Mouse (Mus musculus) midbrain, embryonic 12.5 days (tissue): ENCODE measurements at regions not wholly inside any gene's neighbourhood (a gene's known extent, or its start where the extent isn't known, plus 50 kb on each side); places are given as distances from the start of the nearest gene placed in this dataset.

Experiments
- ATAC-seq: fragments of 200-750 bp; cut with Nextera tagmentation; 2 replicates; pipeline ENCODE4 v1.8.0; 2017; ENCODE audit warnings: low read depth, moderate TSS enrichment, moderate library complexity; ENCODE audit not compliant: low FRiP score
- H3K27ac ChIP-seq: fragments of 300-500 bp; sonication (generic); replicated peaks from 2 replicates; pipeline ENCODE4 v1.5.1; 2016; ENCODE audit warnings: mild to moderate bottlenecking
- H3K27me3 ChIP-seq: fragments of 300-500 bp; sonication (generic); 2 replicates; pipeline ENCODE4 v1.6.1; 2016; ENCODE audit warnings: mild to moderate bottlenecking
- H3K36me3 ChIP-seq: fragments of 300-500 bp; sonication (generic); 2 replicates; pipeline ENCODE4 v1.6.1; 2016
- H3K4me1 ChIP-seq: fragments of 300-500 bp; sonication (generic); 2 replicates; pipeline ENCODE4 v1.6.1; 2016
- H3K4me2 ChIP-seq: fragments of 300-500 bp; sonication (generic); replicated peaks from 2 replicates; pipeline ENCODE4 v1.6.1; 2016; ENCODE audit warnings: mild to moderate bottlenecking, moderate library complexity
- H3K4me3 ChIP-seq: fragments of 300-500 bp; sonication (generic); 2 replicates; pipeline ENCODE4 v1.5.1; 2016; ENCODE audit warnings: mild to moderate bottlenecking
- H3K9ac ChIP-seq: fragments of 300-500 bp; sonication (generic); replicated peaks from 2 replicates; pipeline ENCODE4 v1.6.1; 2016; ENCODE audit warnings: mild to moderate bottlenecking, moderate library complexity
- H3K9me3 ChIP-seq: fragments of 300-500 bp; sonication (generic); 2 replicates; pipeline ENCODE4 v1.6.1; 2016; ENCODE audit warnings: mild to moderate bottlenecking
- WGBS: fragments of 180-500 bp; shearing (Covaris S2); methylation state at CpG from one replicate; pipeline ENCODE4 v1.1.7; 2016; 5-methylcytosine and 5-hydroxymethylcytosine counted together

DNA sequence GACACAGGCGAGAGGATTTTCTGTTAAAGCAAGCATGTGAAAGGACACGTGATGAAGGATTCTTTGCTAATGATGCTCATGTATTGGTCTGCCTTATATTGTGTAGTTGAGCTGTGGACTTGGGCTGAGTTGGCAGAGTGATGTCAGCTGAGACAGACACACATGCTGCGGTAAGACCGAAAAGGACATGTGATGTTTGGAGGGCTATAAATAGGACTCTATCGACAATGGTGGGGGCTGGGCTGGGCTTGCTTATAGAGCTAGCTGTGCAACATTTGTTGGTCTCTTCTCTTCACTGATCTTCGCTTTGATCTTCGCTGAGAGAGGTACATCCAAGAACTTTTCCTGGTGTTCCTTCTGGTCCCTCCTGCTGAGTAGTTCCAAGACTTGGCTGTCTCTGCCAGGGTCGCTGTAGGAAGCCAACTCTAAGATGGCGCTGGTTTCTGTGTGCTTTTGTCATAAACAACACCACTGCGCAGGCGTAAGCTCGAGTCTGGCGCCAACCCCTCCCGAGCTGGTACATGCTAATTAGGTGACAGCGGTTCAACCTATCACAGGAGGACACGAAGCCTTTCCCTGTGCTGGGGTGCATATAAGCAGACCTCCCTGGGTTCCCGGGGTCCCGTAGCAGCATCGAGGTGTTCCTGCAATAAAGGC lies 145.8 kb upstream of the Tut7 start:
- ATAC-seq: no peak
- peaks cover 32% of the 10 kb centered on the region for H3K4me1 ChIP-seq
- H3K36me3 ChIP-seq: no peaks in the 10 kb centered on the region
- no peak overlapping the region for H3K4me2 ChIP-seq
- no peak overlapping the region for H3K9ac ChIP-seq
- H3K9me3 ChIP-seq: no peaks in the 10 kb centered on the region
- H3K4me3 ChIP-seq: no peak overlapping the region
- peaks cover 60% of the 10 kb centered on the region for H3K27me3 ChIP-seq
- no peak overlapping the region for H3K27ac ChIP-seq
- WGBS: 88% methylated on average over 19 of the region's 19 CpGs

DNA sequence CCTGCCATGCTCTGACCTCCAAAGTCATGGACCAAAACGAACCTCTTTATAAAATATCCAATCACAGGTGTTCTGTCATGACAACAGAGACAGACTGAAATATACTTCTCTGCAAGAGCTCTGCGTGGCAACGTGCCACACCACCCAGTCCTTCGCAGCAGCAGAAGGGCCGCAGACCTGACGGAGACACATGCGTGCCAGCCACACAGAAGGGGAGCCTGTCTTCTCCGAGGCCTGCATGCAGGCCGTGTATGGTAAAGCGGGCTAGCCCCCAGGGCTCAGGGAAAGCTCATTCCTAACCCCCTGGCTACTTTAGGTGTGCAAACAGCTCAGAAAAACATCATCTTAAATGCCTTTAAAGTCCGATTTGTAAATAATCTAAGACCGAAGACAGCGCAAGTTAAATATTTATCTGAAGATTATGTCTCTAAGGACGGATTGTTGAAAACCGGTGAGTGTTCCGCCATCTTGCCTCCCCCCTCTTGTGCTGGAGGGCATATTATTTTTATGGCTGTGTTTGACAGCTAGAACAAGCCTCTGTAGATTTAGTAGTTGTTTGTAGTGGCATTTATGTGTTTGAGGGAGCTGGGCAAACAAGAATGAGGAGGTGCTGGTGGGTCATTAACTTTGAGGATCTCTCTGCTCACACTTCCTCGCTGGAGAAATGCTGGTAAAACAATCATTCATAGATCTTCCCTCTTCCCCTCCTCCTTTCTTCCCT lies 143.7 kb upstream of the Tut7 start:
- 83% methylated on average over 17 of the region's 17 CpGs for WGBS
- H3K36me3 ChIP-seq: no peaks in the 10 kb centered on the region
- H3K4me2 ChIP-seq: no peak overlapping the region
- no peaks in the 10 kb centered on the region for H3K9me3 ChIP-seq
- H3K27me3 ChIP-seq: peaks cover 51% of the 10 kb centered on the region
- no peak overlapping the region for H3K27ac ChIP-seq
- H3K9ac ChIP-seq: no peak overlapping the region
- no peak for ATAC-seq
- H3K4me3 ChIP-seq: no peak overlapping the region
- peaks cover 26% of the 10 kb centered on the region for H3K4me1 ChIP-seq

DNA sequence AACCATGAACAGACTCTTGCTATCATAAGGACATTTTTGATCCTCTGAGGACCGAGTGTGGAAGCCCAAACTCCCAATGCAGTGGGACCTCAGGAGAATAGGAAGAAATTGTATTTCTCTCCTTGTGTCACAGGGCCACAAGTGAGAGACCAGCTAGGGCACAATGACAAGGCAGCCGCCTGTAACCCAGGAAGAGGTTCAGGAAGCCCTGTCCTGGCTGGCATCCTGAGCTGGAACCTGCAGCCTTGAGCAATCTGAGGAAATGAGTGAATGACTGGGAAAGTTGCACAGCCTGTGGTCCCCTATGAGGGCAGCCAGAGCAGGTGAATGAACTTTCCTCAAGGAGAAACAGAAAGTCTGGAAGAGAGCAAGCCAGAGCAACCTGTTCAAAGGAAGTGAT lies 142.0 kb upstream of the Tut7 start:
- 91% methylated on average over 2 of the region's 2 CpGs for WGBS
- Histone ChIP-seq H3K4me3 (no peak overlapping the region), H3K36me3 (no peaks in the 10 kb centered on the region), H3K9ac (no peak overlapping the region), H3K27ac (no peak overlapping the region), H3K27me3 (peaks cover 45% of the 10 kb centered on the region), H3K9me3 (no peaks in the 10 kb centered on the region), H3K4me1 (peaks cover 11% of the 10 kb centered on the region), H3K4me2 (no peak overlapping the region)
- ATAC-seq: no peak

DNA sequence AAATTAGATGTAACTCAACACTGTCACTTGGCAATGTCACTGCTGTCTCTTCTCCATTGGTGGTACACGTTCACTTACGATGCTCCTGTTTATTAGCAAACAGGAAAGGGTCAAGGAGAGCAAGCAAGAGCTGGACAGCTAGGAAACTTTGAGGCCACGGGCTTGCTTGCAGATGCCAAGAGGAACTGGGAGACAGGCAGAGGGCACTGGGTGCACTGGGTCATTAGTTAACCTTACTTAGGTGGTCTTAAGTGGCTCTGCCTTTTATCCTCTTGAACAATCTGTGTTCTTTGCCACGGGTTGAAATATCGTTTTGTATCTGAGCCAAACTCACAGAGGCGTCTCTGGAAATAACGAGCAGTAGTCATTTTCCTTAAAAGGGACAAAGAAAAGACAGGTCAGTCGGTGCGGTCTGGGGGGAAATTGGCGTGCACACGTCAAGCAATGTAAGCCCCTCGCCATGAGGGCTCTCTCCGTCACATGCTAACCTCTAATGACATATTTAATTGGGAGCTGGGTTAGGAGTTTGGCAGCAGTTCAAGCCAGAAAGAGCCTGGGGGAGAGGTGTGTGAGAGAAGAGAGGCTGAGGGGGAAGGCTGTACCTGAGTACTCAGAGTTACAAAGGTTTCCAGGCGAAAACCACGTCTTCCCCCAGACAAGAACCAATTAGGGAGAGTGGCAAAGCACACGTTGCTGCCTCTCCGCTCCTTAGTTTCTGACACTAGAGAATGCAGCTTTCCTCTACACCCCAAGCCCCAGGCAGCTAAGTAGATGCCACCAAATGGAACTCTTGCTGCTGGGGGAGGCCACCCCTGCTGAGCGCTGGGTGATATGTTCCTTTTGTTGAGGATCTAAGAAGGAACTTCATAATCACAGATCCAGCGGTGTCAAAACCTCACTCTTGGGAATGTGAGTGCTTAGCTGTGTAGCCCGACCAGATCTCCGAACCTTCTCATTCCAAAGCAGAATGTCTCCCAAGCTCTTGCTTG lies 140.0 kb upstream of the Tut7 start:
- Histone ChIP-seq H3K9me3 (no peaks in the 10 kb centered on the region), H3K4me3 (no peak overlapping the region), H3K4me1 (peaks cover 3% of the 10 kb centered on the region; the same call in 1 of the 2 replicates), H3K27me3 (peaks cover 25% of the 10 kb centered on the region), H3K36me3 (no peaks in the 10 kb centered on the region), H3K4me2 (no peak overlapping the region), H3K27ac (no peak overlapping the region), H3K9ac (no peak overlapping the region)
- WGBS: 78% methylated on average over 21 of the region's 21 CpGs
- ATAC-seq: peak; percentile 49; the same call in 1 of the 2 replicates

GRCm38 (mm10) chr13:59956441-59956840 lies 133.5 kb upstream of the Tut7 start:
- H3K27me3 ChIP-seq: no peaks in the 10 kb centered on the region
- WGBS: 56% methylated on average over 2 of the region's 2 CpGs
- H3K4me1 ChIP-seq: peaks cover 3% of the 10 kb centered on the region
- H3K9ac ChIP-seq: no peak overlapping the region
- no peaks in the 10 kb centered on the region for H3K9me3 ChIP-seq
- peak; percentile 97 for ATAC-seq
- H3K36me3 ChIP-seq: no peaks in the 10 kb centered on the region
- no peak overlapping the region for H3K4me2 ChIP-seq
- H3K27ac ChIP-seq: no peak overlapping the region
- no peak overlapping the region for H3K4me3 ChIP-seq

DNA sequence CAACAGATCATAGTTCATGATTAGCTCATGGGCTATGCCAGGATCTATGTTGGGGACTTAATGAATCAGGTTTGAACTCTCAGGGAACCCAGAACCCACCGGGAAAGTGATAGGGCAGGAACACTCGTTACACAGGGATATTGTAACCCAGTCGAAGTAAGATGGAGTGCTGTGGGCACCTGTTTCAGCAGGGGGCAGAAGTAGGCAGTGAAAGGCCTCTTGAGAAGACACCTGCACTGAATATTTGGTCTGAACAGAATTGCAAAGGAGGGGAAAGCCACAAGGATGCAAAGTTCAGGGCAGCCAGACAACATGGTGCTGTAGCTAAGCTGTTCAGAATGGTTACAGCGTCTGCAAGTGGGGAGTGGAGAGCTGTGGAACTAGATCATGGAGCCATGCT lies 129.9 kb upstream of the Tut7 start:
- 74% methylated on average over 4 of the region's 4 CpGs for WGBS
- H3K9me3 ChIP-seq: no peaks in the 10 kb centered on the region
- no peak overlapping the region for H3K4me3 ChIP-seq
- H3K4me1 ChIP-seq: peaks cover 9% of the 10 kb centered on the region
- ATAC-seq: no peak
- no peak overlapping the region for H3K9ac ChIP-seq
- H3K4me2 ChIP-seq: no peak overlapping the region
- peaks cover 4% of the 10 kb centered on the region; the same call in 1 of the 2 replicates for H3K27me3 ChIP-seq
- H3K27ac ChIP-seq: no peak overlapping the region
- no peaks in the 10 kb centered on the region for H3K36me3 ChIP-seq

DNA sequence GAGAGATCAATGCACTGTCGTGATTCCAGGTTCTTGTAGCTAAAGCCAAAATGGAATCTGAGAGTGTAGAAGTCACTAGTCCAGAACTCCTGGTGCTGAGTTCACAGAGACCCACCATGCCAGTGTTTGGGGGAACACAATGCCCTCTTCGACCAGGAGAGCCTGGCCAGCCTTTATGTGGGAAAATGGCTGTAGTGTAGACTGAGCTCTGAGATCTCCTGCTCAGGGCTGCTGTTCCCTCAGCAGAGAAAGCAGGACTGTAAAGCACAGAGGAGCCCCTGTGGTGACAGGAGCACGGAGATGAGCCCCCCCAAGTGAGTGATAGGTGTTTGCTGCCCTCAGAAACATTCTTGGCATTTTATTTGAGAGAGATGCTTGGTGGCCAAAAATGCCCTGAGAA lies 129.2 kb upstream of the Tut7 start:
- H3K27ac ChIP-seq: no peak overlapping the region
- WGBS: 68% methylated on average over 3 of the region's 3 CpGs

GRCm38 (mm10) chr13:59950281-59950680 lies 127.3 kb upstream of the Tut7 start:
- H3K9me3 ChIP-seq: no peaks in the 10 kb centered on the region
- peaks cover 4% of the 10 kb centered on the region; the same call in 1 of the 2 replicates for H3K27me3 ChIP-seq
- H3K4me3 ChIP-seq: no peak overlapping the region
- H3K4me1 ChIP-seq: peaks cover 9% of the 10 kb centered on the region
- ATAC-seq: no peak
- no peak overlapping the region for H3K9ac ChIP-seq
- no peaks in the 10 kb centered on the region for H3K36me3 ChIP-seq
- no peak overlapping the region for H3K27ac ChIP-seq
- WGBS: 88% methylated on average over 3 of the region's 3 CpGs
- no peak overlapping the region for H3K4me2 ChIP-seq

More for the DNA sequence above, 129.2 kb upstream of the Tut7 start:
- Histone ChIP-seq H3K27me3 (peaks cover 4% of the 10 kb centered on the region; the same call in 1 of the 2 replicates), H3K9ac (no peak overlapping the region), H3K4me3 (no peak overlapping the region), H3K4me1 (peaks cover 9% of the 10 kb centered on the region), H3K4me2 (no peak overlapping the region), H3K9me3 (no peaks in the 10 kb centered on the region), H3K36me3 (no peaks in the 10 kb centered on the region)
- no peak for ATAC-seq

GRCm38 (mm10) chr13:59949471-59949870 lies 126.5 kb upstream of the Tut7 start:
- Histone ChIP-seq H3K36me3 (no peaks in the 10 kb centered on the region), H3K9ac (no peak overlapping the region), H3K4me1 (peaks cover 9% of the 10 kb centered on the region), H3K9me3 (no peaks in the 10 kb centered on the region), H3K4me2 (no peak overlapping the region), H3K27me3 (peaks cover 4% of the 10 kb centered on the region; the same call in 1 of the 2 replicates), H3K4me3 (no peak overlapping the region), H3K27ac (no peak overlapping the region)
- 81% methylated on average over 6 of the region's 6 CpGs for WGBS
- no peak for ATAC-seq

GRCm38 (mm10) chr13:59948496-59949138 lies 125.7 kb upstream of the Tut7 start:
- Histone ChIP-seq H3K9ac (no peak overlapping the region), H3K27ac (no peak overlapping the region), H3K36me3 (no peaks in the 10 kb centered on the region), H3K4me1 (peaks cover 9% of the 10 kb centered on the region), H3K4me3 (no peak overlapping the region), H3K9me3 (no peaks in the 10 kb centered on the region), H3K4me2 (no peak overlapping the region), H3K27me3 (peaks cover 4% of the 10 kb centered on the region; the same call in 1 of the 2 replicates)
- ATAC-seq: no peak
- 91% methylated on average over 15 of the region's 15 CpGs for WGBS

GRCm38 (mm10) chr13:59947461-59947860 lies 124.5 kb upstream of the Tut7 start:
- no peak overlapping the region for H3K4me2 ChIP-seq
- H3K36me3 ChIP-seq: no peaks in the 10 kb centered on the region
- no peak overlapping the region for H3K9ac ChIP-seq
- ATAC-seq: no peak
- H3K9me3 ChIP-seq: no peaks in the 10 kb centered on the region
- 78% methylated on average over 5 of the region's 5 CpGs for WGBS
- peaks cover 8% of the 10 kb centered on the region; the same call in 1 of the 2 replicates for H3K27me3 ChIP-seq
- H3K27ac ChIP-seq: no peak overlapping the region
- H3K4me3 ChIP-seq: no peak overlapping the region
- peaks cover 6% of the 10 kb centered on the region for H3K4me1 ChIP-seq
